Mouse (Mus musculus) layer of hippocampus, adult 11-12 months (tissue): ENCODE results near the gene Sidt1.
A peak's percentile ranks its signal among the peaks of the same experiment; 100 is the strongest.

ENCODE experiments used
- DNase-seq: peaks from one replicate; pipeline ENCODE4 v3.0.0; 2022; ENCODE audit warnings: low spot score

The Sidt1 gene

DNA sequence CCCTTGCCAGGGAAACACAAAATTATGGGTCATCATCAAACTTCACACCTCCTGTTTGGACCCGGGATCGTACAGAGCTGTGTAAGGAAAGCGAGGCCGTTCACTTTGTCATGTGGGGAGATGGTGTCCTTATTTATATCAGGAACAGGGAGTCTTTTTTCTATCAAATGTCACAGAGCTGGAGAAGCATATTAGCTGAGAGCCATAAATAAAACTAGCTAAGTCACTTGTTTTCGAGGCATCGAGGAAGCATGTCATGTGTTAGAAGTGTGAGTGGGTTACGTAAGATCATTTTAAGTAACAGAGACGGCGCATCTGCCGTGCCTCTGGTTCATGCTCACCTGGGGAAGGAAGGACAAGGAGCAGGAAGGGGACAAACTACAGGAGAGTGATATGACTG is 83.0 kb downstream of the Sidt1 start:
- no peak for DNase-seq

DNA sequence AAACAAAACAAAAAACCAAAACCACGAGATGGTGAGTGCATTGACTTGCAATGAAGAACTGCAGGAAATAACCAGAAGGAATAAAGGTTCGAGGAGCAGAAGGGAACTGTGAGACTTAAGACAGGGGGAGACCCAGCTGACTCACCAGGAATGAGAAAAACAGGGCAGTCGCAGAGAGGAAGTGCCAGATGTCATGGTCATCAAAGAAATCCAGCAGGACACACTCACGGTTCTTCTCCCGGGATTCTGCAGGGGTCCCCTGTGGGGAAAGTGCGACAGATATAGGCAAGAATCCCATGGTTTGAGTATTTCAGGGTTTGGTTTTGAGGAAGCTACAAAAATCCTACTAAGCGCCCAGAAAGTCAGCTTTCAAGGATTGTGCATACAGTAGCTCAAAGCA is 89.7 kb downstream of the Sidt1 start:
- DNase-seq = no peak

DNA sequence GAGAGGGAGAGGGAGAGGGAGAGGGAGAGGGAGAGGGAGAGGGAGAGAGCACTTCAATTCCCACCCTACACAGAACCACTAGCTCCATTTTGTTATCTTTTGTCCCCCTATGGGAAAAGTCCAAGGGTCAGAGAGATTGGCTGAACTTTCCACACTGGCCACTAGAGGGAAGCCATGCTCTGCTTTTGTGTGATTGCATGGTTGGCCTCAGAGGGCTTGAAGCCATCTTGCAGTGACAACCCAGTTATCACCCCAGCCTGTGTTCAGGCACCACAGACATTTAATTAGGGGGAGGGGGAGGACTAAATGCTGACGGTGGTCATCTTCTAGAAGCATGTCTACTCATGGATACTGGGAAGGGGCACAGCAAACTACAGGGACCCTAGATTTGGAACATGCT is 90.4 kb downstream of the Sidt1 start:
- DNase-seq = peak; percentile 76

DNA sequence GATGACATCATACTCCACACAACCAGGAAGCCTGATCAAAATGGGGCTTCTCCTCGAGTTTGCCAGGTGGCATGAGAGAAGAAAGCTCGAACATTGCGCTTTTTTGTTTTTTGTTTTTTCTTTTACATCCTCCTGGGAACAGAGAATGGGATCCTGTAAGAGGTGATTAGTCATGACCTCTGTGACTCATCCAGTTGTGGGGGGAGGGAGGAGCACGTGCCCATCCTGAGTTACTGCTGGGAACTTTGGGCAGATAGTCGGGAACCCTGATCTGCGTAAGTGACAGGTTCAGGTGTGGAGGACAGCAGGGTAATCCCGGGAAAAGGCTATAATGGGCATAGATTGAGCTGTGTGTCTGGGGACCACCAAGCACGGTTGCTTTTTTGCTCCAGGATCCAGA is 92.6 kb downstream of the Sidt1 start:
- no peak for DNase-seq

DNA sequence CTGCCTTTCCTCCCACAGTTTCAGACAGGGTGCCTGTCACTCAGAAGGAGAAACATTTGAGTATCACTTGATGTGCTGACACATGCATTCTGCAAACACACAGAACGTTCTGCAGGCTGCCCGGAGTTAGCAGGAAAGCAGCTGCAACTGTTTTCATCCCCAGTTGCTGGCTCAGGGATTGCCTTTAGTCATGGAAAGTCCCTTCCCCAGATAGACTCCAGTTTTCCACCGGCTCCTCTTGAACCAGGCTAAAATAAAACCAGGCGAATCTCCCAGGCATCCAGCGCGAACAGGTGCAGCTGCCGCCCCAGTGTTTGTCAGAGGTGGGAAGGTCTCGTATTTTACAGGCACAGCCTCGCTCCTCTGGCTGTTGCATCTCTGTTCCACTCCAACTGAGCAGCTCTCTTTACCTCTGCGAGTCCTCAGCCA is 94.1 kb downstream of the Sidt1 start:
- peak; percentile 48 for DNase-seq

DNA sequence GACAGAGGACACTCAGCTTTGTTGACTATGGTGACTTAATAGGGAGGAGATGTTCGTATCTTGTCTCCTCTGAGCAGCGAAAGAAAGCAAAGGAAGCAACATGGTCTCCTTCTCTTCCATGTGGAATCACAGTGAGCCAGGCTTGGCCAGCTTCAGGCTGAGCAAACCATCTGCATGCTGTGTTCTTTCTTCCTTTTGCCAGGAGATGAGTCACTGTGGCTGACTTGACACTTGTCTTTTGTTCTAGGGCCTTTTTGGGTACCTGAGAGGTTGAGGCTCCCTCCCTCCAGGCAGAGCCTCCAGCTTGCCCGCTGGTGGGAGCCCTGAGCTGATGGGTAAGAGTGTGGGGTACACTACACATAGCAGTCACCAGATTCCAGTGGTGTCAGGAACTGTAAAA is 95.2 kb downstream of the Sidt1 start:
- peak; percentile 33 for DNase-seq

DNA sequence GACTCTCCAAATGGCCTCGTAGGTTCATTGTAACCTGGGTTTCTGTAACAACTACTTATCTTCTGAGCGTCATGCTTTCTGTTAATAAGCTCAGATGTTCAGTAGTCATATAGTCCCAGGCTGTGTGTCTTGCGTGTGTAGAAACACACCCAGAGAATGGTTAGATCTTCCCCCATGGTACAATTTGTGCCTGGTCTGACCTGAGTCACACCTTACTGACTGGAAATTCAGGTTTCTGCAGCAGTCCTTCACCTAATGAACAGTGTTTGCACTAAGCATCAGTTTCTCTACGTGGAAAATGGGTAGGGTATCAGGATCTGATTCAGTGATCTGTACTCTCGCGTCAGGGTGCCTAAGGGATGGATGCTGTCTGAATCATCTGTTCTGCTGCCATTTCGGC is 100.0 kb downstream of the Sidt1 start:
- no peak for DNase-seq

DNA sequence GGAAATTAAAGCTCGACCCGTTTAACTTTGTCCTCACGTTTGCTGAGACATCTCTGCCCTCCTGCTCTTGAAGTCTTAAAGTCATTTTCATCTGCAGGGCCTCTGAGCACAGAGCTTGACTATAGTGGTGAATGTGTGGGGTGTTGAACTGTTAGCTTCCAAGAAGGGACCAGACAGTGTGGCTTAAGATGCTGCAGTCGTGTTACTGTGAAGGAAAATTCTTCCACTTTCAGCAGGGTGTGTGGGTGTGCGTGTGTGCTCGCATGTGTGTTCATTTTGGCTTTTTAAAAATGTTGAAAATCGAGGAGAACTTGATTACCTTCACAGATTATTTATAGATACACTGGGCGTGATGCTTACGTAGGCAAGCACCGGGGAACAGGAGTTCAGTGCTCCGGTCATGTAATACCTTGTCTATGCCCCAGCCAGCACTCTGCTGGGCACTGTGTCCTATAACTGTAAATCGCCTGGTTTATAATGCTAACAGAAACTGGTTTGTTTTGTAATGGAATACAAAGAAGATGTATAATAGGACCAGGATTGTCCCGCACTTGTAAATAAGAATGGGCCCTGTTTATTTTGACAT is 106.2 kb downstream of the Sidt1 start:
- DNase-seq = no peak

DNA sequence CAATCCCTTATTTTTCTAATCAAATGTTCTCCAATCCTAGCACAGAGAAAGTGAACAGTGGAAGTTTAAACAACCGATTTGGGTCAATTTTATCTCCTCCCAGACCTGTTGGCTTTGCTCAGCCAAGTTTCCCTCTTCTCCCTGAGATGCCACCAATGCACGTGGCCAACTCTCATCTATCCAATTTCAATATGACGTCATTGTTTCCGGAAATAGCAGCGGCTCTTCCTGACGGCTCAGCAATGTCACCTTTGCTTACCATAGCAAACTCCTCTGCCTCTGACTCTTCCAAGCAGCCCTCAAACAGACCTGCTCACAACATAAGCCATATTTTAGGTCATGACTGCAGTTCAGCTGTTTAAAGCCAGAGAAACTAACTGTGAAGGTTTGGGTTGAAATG is 111.5 kb downstream of the Sidt1 start:
- DNase-seq = no peak

DNA sequence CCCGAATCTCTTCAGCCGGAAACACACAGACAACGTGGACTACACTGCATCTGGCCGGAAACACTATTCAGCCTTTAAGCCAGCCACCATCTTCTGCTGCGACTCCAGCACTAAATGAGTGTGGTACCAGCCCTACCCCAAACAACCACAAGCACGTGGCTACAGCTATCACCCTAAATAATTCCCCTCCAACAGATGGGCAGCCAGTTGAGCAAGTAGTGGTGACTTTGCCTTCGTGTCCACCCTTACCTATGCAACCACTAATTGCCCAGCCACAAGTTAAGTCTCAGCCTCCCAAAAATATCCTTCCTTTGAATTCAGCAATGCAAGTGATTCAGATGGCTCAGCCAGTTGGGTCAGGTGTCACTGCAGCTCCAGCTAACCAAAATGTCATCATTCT is 116.6 kb downstream of the Sidt1 start:
- DNase-seq = no peak

DNA sequence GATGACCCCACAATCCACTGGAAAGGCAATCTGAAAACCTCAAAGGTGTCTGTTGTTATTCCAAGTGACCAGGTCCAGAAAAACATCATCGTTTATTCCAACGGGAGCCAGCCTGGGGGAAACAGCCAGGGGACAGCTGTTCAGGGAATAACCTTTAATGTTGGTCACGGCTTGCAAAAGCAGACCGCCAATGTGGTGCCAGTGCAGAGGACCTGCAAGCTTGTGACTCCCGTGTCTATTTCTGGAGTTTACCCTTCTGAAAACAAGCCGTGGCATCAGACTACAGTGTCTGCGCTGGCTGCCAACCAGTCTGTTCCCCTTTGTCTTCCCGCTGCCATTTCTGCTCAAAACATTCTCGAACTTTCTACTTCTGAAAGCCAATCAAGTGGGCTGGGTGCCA is 117.5 kb downstream of the Sidt1 start:
- no peak for DNase-seq

DNA sequence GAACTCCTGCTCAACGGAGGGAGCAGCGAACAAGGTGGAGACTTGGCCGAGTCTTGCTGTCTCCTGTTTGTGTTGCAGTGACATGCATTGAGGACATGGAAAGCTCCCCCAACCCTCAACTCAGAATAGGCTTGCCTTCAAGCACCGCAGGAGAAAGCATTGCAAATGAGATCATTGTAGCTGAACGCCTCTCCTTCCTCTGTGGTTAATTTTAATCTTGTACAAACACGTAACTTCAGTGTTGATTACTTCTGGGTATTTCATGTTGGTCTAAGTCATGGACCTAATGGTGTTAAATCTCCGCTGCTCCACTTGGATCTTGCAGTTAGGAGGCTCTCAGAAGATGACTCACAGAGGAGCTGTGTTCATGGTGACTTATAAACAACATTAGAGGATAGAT is 120.3 kb downstream of the Sidt1 start:
- no peak for DNase-seq

DNA sequence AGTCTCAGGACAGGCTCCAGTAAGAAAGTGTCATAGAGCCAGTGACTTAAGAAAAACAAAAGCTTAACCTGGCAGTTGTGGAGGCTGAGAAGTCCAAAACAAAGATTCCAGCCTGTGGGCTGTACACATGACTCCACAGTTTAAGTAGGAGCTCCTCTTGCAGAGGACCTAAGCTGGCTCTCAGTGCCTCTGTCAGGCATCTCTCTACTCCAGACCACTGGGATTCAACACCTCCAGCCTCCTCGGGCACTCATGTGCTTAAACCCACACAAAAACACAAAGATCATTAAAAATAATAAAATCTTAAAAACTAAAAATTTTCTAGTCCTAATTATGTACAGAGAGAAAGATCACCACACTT is 122.0 kb downstream of the Sidt1 start:
- DNase-seq = no peak

DNA sequence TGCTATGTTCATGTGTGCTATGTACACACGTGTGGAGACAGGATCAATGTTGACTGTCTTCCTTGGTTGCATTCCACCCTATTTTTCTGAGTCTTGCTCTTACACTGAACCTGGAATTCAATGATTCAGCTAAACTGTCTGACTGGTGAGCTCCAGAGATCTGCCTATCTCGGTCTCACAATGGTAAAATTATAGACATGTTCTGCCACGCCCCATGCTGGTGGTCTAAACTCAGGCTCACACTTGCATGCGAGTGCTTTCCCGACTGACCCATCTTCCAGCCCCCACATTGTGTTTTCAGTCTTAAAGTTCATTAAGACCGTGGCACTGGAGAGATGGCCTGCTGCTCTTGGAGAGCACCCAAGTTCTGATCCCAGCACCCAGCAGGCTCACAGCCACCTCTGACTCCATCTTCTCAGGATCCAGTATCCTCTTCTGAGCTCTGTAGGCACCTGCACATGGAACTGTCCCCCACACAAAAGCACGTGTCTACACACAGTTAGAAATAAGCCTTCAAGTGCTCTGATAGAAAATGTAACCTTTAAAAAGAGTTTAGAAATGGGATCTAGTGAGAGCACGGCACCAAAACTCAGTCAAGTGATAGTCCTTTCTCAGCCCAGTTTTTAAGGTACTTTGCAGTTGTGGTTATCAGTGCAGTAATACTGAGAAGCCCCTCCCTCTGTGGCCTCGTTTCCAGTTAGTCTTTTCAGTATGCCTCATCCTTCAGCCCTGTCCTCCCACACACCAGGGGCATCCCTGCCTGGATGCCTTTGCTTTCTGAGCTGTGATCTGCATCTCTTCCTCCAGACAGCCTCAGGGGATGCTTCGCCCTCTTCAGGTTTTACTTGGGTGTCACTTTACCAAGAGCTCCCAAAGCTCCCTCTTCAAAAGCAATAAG is 122.6 kb downstream of the Sidt1 start:
- DNase-seq = no peak

DNA sequence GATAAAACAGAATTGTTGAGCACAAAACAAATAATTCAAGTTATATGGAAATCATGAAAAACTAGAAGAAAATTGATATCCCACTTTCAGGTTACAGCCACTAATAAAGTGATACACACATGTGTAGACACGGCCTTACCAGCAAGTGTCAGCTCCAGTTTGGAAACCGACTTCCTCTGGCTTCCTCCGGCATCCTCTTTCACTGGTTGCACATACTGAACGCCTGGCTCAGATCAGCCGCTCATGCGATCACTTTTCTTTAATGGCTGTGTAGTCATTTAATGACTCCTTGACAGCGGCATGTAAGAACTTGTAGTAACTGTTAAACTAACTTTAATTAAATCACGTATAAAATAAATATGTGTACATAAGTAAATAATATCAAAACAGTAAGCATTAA is 127.0 kb downstream of the Sidt1 start:
- DNase-seq = no peak

DNA sequence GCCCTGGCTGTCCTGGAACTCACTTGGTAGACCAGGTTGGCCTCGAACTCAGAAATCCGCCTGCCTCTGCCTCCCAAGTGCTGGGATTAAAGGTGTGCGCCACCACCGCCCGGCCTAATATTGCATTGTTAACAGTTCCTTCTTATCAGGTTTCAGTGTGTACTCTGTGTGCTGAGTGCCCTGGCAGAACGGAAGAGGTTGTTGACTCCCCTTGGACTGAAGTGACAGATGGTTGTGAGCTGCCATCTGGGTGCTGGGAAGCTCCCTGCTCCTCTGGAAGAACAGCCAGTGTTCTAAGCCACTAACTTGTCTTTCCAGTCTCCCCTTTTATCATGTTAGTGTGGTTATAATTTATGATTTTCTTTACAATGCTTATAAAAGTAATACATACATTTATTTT is 128.7 kb downstream of the Sidt1 start:
- peak; percentile 66 for DNase-seq

DNA sequence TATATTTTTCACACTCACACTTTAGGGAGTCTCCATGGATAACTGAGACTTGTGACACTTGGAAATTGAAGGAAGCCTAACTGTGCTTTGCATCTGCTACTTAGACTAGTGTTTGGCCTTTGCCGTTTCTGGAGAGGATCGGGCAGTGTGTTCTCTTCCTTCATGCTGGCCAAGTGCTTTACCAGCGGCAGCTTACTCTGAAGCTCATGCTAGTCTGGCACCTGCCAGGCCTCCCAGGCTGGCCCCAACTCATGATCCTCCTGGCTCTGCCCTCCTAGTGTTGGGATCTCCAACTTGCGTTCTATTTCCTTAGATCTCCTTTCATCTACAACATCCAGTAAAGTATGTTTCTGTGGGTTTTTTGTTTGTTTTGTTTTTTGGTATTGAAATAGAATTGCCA is 132.8 kb downstream of the Sidt1 start:
- DNase-seq = no peak

DNA sequence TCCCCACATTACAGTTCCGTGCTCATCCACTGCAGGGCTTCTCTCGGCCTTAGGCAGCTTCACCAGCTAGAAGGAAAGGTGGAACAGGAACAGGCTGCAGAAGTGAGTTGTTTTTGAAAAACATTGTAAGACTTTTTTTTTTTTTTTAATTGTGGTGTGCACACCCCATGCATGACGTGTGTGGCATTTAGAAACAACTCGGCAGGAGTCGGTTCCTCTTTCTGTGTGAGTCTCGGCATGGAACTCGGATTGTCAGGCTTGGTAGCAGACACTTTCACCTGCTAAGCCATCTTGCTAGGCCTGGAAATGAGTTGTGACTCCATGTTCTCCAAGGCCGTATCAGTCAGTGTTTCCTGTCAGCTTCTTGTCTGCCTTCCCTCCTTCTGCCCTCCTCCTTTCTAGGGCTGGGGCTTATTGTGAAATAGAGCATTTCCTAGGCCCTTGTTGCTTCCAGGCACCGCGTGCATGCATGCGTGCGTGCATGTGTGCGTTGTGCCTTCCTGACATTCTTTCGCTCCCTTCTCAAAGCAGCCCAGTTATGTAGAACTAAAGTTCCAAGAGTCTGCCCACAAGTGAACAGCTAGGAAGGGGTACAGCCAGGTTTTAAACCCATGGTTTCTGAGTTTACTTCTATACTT is 133.8 kb downstream of the Sidt1 start:
- DNase-seq = no peak

DNA sequence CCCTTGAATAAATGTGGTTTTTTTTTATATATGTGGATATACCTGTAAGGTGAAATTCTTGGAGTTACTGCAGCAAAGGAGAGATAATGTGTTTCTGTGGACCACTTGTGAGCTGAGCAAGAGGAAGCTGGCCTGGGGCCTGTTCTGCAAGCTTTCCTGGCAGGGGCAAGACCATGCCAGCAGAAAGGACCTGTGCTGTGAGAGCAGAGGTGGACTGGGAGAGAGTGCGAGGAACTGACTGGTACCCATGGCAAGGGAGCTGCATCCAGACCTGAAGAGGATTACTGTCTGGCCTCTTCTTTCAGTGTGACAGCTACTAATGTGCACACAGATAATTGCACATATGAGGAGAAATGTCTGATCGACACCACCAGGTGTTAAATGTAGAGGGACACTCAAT is 142.0 kb downstream of the Sidt1 start:
- no peak for DNase-seq
